Mouse (Mus musculus): ENCODE results near the gene Rbp1.

Rbp1 gene

GRCm38 (mm10) chr9:98424725-98425210, 2.0 kb downstream of the Rbp1 start:
- DNase-seq (ENCODE audit: low read depth): peak; percentile 14

DNA sequence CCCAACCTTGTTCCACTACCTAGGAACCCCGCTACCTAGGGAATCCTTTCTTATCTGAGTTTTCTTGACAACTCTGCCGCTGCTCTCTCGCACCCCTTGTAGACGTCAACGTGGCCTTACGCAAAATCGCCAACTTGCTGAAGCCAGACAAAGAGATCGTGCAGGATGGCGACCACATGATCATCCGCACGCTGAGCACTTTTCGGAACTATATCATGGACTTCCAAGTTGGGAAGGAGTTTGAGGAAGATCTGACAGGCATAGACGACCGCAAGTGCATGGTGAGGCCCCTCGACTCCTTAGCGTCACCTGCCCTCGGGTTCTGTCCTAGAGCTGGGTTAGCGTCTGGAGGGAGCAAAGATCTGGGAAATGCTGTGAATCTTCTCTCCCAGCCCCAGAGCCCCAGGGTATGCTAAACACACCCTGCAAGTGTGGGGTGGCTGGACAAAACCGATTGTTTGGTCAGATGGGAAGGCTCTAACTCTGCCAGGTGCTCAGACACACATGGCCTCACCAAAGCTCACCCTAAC, 2.7 kb downstream of the Rbp1 start:
- DNase-seq (ENCODE audit: low read depth): peak; percentile 2

GRCm38 (mm10) chr9:98427906-98428517, 5.3 kb downstream of the Rbp1 start:
- DNase-seq (ENCODE audit: low read depth): no peak

GRCm38 (mm10) chr9:98428783-98429182, 6.0 kb downstream of the Rbp1 start:
- no peak for DNase-seq (ENCODE audit: low read depth)

DNA sequence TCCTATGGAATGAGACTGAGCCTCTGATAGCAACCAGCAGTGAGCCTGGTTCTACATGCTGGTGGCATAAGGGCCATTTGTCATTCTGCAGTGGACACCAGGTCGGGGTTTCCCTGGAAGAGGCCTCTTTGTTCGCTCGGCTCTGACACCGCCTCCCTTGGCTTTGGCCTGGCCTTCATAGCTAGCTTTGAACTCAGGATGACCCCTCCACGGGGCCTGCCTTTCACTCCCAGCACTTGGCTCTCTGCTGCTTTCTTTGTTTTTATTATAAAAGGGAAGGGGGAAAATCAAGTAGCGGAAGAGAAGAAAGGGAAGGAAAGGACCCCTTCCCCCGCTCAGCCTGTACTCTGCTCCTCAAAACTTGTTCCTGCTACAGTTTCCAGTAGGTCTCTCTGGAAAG, 7.0 kb downstream of the Rbp1 start:
- DNase-seq (ENCODE audit: low read depth): no peak

DNA sequence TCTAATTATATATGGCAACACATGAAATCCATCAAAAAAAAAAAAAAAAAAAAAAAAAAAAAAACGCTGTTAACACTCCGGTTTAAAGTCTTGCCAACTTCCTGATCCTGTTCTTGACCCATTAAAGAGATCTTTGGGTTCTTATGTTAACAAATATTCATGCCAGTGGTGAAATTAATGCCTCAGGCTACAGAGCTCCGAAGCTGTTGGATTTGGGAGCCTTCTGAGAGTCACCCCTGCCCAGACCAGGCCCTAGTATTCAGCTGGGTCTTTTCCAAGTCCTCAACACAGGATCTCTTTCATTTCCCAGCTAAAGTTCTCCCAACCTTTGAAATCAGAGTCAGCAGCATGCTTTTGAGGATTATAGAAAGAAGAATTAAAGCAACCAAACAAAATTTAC, 7.8 kb downstream of the Rbp1 start:
- DNase-seq (ENCODE audit: low read depth): no peak

GRCm38 (mm10) chr9:98433021-98433420, 10.3 kb downstream of the Rbp1 start:
- no peak for DNase-seq (ENCODE audit: low read depth)

DNA sequence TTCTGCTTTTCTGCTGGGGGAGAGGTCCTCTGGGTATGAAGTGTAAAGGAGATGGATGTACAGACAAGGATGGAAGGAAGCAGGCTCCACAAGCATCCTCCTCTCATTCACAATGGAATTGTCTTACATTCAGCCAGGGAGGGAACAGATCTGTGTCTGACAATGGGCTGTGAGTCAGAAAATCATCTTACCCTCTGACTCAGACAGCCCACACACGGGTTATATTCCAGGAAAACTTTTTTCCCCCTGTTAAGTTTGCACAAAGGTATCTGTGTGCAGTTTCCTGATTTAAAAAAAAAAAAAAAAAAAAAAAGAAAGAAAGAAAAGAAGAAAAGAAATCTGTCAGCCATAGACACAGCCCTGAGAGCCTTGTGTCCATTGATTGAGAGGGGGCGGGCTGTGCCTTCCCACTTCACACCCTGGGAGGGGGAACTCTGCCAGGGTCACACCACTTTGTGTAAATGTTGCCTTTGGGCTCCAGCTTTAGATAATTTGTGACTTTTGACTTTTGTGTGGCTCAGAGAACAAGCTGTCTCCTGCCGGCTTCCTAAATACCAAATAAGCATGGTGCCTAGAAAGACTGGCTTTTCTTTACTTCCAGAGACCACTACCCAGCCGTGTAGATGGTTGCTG, 11.3 kb downstream of the Rbp1 start:
- no peak for DNase-seq (ENCODE audit: low read depth)

GRCm38 (mm10) chr9:98437819-98438218, 15.1 kb downstream of the Rbp1 start:
- DNase-seq (ENCODE audit: low read depth): no peak

DNA sequence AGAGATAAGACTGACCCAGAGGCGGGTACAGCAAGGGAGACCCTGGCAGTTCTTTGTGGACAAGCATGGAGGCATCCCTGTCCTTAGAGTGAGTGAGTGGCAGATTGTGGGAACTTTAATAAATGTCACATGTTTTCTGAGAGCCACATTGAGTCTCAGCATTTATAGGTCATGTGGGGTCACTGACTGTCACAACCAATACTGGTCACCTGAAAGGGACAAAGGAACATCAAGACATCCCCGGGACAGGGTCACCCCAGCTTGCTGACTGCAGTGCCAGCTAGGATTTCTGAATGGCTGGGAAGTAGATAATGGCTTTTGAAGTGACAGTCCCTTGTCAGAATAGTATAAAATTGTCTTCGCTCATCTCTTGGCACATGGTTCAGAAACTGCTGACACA, 16.3 kb downstream of the Rbp1 start:
- DNase-seq (ENCODE audit: low read depth): no peak

DNA sequence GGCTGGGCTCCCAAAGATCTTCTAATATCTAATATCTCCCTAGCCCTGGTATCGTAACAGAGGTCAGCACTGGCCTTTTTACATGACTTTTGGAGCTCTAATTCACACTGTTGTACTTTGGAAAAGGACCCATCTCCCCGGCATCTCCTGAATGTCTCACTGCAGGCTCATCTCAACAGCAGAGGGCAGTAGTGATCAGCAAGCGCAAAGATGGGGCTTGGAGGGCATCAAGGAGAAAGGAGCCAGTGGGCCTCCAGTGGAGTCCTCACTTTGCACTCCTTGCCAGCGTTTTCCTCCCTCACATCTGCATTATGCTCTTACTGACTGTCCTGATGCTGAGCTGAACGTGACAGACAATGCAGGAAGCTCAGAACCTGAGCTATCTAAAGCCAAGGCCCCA, 19.9 kb downstream of the Rbp1 start:
- DNase-seq (ENCODE audit: low read depth): no peak

DNA sequence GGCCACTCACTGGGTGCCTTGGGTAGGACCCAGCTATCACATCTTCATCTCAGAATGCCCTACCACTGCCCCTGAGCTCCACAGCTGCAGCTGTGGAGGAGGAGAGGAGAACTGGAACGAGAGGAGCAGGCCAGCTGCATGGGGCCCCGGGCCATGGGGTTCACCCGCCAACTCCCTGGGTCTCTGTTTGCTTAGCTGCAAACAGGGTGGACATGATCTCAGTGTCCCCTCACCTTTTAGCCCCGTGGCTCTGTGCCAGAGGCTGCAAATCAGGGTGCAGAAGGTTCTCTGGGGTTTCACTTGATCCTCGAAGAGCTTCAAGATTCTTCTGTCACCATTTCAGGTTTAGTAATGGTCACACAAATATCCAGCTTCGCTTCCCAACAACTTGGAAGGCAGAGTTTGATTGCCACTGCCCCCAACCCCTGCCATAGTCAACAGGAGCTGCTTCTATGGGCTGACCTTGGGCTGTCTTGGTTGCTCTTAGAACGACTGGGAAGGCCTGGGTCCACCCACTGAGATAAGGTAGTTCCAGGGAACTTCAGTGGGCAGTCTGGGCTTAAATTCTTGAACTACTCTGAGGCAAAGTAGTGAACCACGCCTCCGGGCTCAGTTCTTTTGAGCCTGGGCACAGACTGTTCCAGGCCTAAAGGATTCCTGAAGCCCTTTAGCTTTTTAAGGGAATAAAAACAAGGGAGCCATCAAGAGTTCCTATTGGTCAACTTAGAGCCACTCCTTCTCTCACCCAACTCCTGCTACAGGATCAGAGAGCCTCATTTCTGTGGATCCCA, 22.8 kb downstream of the Rbp1 start:
- DNase-seq (ENCODE audit: low read depth): no peak

- no peak for DNase-seq (ENCODE audit: low read depth)
Measured at GRCm38 (mm10) chr9:98450976-98451375, 28.2 kb downstream of the Rbp1 start.

DNA sequence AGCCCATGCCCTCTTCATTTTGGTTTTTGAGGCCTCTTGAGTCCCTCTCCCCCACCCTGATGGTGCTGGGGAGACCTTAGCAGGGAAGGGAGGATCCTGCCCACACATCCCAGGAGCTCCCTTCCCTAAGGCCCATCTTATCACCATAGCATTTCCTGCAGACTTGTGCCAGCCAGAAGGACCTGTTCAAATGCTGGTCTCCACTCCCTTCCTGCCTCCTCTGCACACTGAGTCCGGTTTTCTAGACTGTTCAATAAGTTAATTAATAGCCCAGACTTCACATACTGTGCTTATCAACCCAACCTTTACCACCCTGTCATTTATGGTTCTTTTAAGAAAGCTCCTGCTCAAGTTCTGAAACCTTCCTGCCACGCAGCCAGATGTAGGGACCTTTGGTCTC, 43.9 kb downstream of the Rbp1 start:
- DNase-seq (ENCODE audit: low read depth): no peak

- DNase-seq (ENCODE audit: low read depth): no peak
Measured at GRCm38 (mm10) chr9:98480172-98480749, 57.5 kb downstream of the Rbp1 start.

GRCm38 (mm10) chr9:98482256-98482655, 59.5 kb downstream of the Rbp1 start:
- no peak for DNase-seq (ENCODE audit: low read depth)

GRCm38 (mm10) chr9:98485020-98485419, 62.3 kb downstream of the Rbp1 start:
- DNase-seq (ENCODE audit: low read depth): no peak

DNA sequence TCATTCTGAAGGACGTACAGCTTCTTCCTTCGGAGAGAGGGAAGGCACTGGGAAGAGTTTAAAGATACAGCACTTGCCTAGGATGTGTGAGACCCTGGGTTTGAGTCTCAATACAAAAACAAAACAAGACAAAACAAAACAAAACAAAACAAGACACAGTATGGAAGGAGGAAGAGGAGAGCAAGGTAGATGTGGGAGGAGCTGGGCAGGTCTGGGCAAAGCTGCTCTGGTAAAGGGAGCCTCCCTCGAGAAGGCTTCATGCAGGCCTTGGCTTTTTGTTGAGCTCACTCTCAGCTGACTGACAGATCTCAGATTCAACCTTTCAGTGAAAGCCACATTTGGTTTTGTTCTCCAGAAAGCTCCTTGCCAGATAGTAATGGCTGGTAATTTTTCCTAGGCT, 63.1 kb downstream of the Rbp1 start, which contains the start of gene Rbp2:
Gene Rbp2 (plus strand): TSS at position 301 of the 400 bp plus-strand sequence.
- DNase-seq (ENCODE audit: low read depth): no peak

DNA sequence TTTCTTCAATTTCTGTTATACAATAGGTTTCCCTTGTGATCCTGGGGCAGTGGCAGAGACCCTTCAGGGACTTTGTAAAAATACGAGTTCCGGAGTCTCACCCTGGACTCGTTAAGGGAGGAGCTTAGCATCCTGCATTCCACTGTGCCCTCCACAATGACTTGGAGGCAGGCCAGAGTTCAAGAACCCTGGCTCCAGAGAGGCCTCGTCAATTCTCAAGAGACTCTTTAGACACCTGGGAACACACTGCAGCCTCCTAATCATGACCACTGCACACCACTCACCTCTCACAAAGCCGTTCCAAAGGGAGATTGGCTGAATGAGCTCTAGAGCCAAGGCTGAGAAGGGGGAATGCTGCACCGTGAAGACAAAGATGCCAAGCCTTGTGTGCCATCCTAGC, 64.5 kb downstream of the Rbp1 start:
- no peak for DNase-seq (ENCODE audit: low read depth)

GRCm38 (mm10) chr9:98489532-98489931, 66.8 kb downstream of the Rbp1 start:
- DNase-seq (ENCODE audit: low read depth): no peak

GRCm38 (mm10) chr9:98490128-98490527, 67.4 kb downstream of the Rbp1 start:
- DNase-seq (ENCODE audit: low read depth): no peak

DNA sequence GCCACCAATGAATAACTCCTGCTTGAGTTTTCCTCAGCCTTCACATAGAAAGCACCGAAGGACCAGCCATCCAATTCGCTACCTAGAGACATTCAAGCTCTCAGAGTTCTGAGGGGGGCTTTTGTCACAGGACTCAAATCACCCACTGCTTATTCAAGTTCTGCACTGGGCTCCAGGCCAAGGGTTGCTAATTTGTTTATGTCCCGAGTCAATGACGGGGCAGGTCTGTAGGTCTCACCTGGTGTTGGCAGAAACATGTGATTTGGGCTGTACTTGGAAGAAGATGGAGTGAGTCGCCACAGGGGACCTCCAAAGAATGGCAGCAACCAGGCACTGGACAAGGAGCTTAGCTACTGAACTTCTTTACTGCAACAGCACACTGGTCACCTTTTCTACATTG, 68.3 kb downstream of the Rbp1 start:
- DNase-seq (ENCODE audit: low read depth): no peak
